Mouse (Mus musculus) embryonic facial prominence, embryonic 14.5 days (tissue): ENCODE measurements at regions not wholly inside any gene's neighbourhood (a gene's known extent, or its start where the extent isn't known, plus 50 kb on each side); places are given as distances from the start of the nearest gene placed in this dataset.

Experiments
- ATAC-seq: fragments of 200-750 bp; cut with Nextera tagmentation; 2 replicates; pipeline ENCODE4 v1.8.0; 2017; ENCODE audit warnings: low read depth, moderate number of reproducible peaks, moderate TSS enrichment
- DNase-seq: peaks from one replicate; pipeline ENCODE4 v3.0.0-alpha.2; 2015; ENCODE audit warnings: low spot score
- H3K27ac ChIP-seq: fragments of 300-500 bp; sonication (generic); replicated peaks from 2 replicates; pipeline ENCODE4 v1.5.1; 2014; ENCODE audit warnings: low read depth, mild to moderate bottlenecking, low read length, moderate library complexity
- H3K27me3 ChIP-seq: fragments of 300-500 bp; sonication (generic); replicated peaks from 2 replicates; pipeline ENCODE4 v1.6.1; 2014; ENCODE audit warnings: low read length; ENCODE audit not compliant: control insufficient read depth, insufficient read depth
- H3K36me3 ChIP-seq: fragments of 300-500 bp; sonication (generic); 2 replicates; pipeline ENCODE4 v1.6.1; 2014; ENCODE audit warnings: low read length, mixed read lengths; ENCODE audit not compliant: control insufficient read depth, insufficient read depth
- H3K4me1 ChIP-seq: fragments of 300-500 bp; sonication (generic); 2 replicates; pipeline ENCODE4 v1.6.1; 2014; ENCODE audit warnings: antibody characterized with exemption, low read length; ENCODE audit not compliant: control insufficient read depth, insufficient read depth
- H3K4me2 ChIP-seq: fragments of 300-500 bp; sonication (generic); 2 replicates; pipeline ENCODE4 v1.6.1; 2014; ENCODE audit warnings: low read depth, mild to moderate bottlenecking, low read length, moderate library complexity, mixed read lengths
- H3K4me3 ChIP-seq: fragments of 300-500 bp; sonication (generic); 2 replicates; pipeline ENCODE4 v1.5.1; 2014; ENCODE audit warnings: low read depth, mild to moderate bottlenecking, low read length
- H3K9ac ChIP-seq: fragments of 300-500 bp; sonication (generic); 2 replicates; pipeline ENCODE4 v1.6.1; 2014; ENCODE audit warnings: low read depth, mild to moderate bottlenecking, low read length, moderate library complexity, mixed read lengths
- H3K9me3 ChIP-seq: fragments of 300-500 bp; sonication (generic); 2 replicates; pipeline ENCODE4 v1.6.1; 2016; ENCODE audit warnings: low read length; ENCODE audit not compliant: control insufficient read depth
- WGBS: fragments of 180-500 bp; shearing (Covaris S2); extraction: QIAGEN DNeasy Blood & Tissue Kit; methylation state at CpG from one replicate; pipeline ENCODE4 v1.1.7; 2014; 5-methylcytosine and 5-hydroxymethylcytosine counted together

DNA sequence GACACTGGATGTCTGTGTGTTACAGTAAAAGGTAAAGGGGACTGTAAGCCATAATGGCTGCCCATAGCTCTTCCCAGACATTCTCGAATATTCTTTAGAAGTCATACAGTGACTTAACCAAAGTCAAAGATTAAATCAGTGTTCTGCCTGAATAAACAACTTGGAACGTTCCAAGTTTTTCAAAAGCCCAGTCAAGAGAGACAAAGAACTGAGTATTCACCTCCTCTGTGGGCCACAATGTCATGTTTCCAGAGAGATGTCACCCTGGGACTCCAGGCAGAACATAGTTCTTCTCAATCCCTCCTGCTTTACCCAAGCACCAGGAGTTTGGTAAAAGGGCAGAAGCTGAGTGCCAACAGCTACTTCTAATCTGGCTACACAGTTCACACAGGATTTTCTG, 58.2 kb upstream of the Nt5e start:
- ATAC-seq (no peak), DNase-seq (no peak)
- H3K4me1 ChIP-seq: no peaks in the 10 kb centered on the region
- no peaks in the 10 kb centered on the region for H3K27me3 ChIP-seq
- H3K27ac ChIP-seq: no peak overlapping the region
- H3K9me3 ChIP-seq: no peaks in the 10 kb centered on the region
- H3K4me2 ChIP-seq: no peak overlapping the region
- no peaks in the 10 kb centered on the region for H3K36me3 ChIP-seq
- H3K4me3 ChIP-seq: no peak overlapping the region
- H3K9ac ChIP-seq: no peak overlapping the region
- 72% methylated on average over 2 of the region's 2 CpGs for WGBS

DNA sequence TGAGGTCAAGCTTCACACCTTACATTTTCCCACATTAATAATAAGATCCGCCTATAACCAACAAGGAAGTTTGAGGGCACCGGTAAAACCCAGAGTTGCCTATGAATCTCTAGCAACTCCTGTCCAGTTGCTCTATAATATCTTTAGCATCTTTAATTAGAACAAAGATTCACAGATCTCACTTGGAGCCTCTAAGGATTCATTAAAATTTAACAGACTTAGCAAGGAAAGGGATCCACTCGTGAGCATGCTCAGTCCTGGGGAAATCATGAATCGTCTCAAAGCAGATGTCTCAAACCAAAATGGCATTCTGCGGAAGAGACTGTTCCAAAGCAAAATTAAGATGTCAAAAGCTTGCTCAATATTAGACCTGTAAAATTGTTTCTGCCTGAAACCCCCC, 57.8 kb upstream of the Nt5e start:
- no peaks in the 10 kb centered on the region for H3K9me3 ChIP-seq
- DNase-seq: no peak
- H3K4me1 ChIP-seq: no peaks in the 10 kb centered on the region
- H3K9ac ChIP-seq: no peak overlapping the region
- no peaks in the 10 kb centered on the region for H3K36me3 ChIP-seq
- 91% methylated on average over 5 of the region's 5 CpGs for WGBS
- no peak overlapping the region for H3K4me2 ChIP-seq
- H3K27me3 ChIP-seq: no peaks in the 10 kb centered on the region
- no peak overlapping the region for H3K4me3 ChIP-seq
- no peak for ATAC-seq
- H3K27ac ChIP-seq: no peak overlapping the region

- Histone ChIP-seq H3K27ac (no peak overlapping the region), H3K9ac (no peak overlapping the region), H3K4me3 (no peak overlapping the region), H3K4me2 (no peak overlapping the region), H3K4me1 (no peaks in the 10 kb centered on the region), H3K27me3 (no peaks in the 10 kb centered on the region), H3K36me3 (no peaks in the 10 kb centered on the region), H3K9me3 (no peaks in the 10 kb centered on the region)
- no peak for ATAC-seq
- 87% methylated on average over 1 of the region's 1 CpGs for WGBS
- no peak for DNase-seq
Observed at GRCm38 (mm10) chr9:88270836-88271235, 56.2 kb upstream of the Nt5e start.

- DNase-seq (no peak), ATAC-seq (no peak)
- Histone ChIP-seq H3K9me3 (no peaks in the 10 kb centered on the region), H3K4me2 (no peak overlapping the region), H3K36me3 (no peaks in the 10 kb centered on the region), H3K4me3 (no peak overlapping the region), H3K4me1 (no peaks in the 10 kb centered on the region), H3K9ac (no peak overlapping the region), H3K27me3 (no peaks in the 10 kb centered on the region), H3K27ac (no peak overlapping the region)
- 76% methylated on average over 4 of the region's 4 CpGs for WGBS
Observed at GRCm38 (mm10) chr9:88273304-88273703, 53.7 kb upstream of the Nt5e start.

- H3K9me3 ChIP-seq: no peaks in the 10 kb centered on the region
- no peak overlapping the region for H3K4me3 ChIP-seq
- H3K4me1 ChIP-seq: no peaks in the 10 kb centered on the region
- ATAC-seq: 0 out of 2 replicates have a peak, but pooled peaks have one; percentile 41
- H3K27me3 ChIP-seq: no peaks in the 10 kb centered on the region
- H3K9ac ChIP-seq: no peak overlapping the region
- H3K4me2 ChIP-seq: no peak overlapping the region
- H3K36me3 ChIP-seq: no peaks in the 10 kb centered on the region
- no peak overlapping the region for H3K27ac ChIP-seq
- peak; percentile 69 for DNase-seq
Observed at GRCm38 (mm10) chr9:88274040-88274439, 53.0 kb upstream of the Nt5e start.

GRCm38 (mm10) chr9:88274681-88275336, 52.2 kb upstream of the Nt5e start:
- Histone ChIP-seq H3K4me2 (no peak overlapping the region), H3K9me3 (no peaks in the 10 kb centered on the region), H3K36me3 (no peaks in the 10 kb centered on the region), H3K27me3 (no peaks in the 10 kb centered on the region), H3K27ac (no peak overlapping the region), H3K9ac (no peak overlapping the region), H3K4me1 (no peaks in the 10 kb centered on the region), H3K4me3 (no peak overlapping the region)
- DNase-seq (no peak), ATAC-seq (no peak)
- 81% methylated on average over 3 of the region's 3 CpGs for WGBS

- Histone ChIP-seq H3K9me3 (no peaks in the 10 kb centered on the region), H3K4me2 (no peak overlapping the region), H3K27me3 (no peaks in the 10 kb centered on the region), H3K9ac (no peak overlapping the region), H3K4me3 (no peak overlapping the region), H3K36me3 (no peaks in the 10 kb centered on the region), H3K27ac (no peak overlapping the region), H3K4me1 (no peaks in the 10 kb centered on the region)
- 78% methylated on average over 3 of the region's 3 CpGs for WGBS
- DNase-seq (no peak), ATAC-seq (no peak)
Observed at GRCm38 (mm10) chr9:88276023-88276568, 50.9 kb upstream of the Nt5e start.

- no peaks in the 10 kb centered on the region for H3K9me3 ChIP-seq
- ATAC-seq: no peak
- DNase-seq: no peak
- H3K4me1 ChIP-seq: no peaks in the 10 kb centered on the region
- WGBS: 88% methylated on average over 6 of the region's 6 CpGs
- H3K4me2 ChIP-seq: no peak overlapping the region
- no peak overlapping the region for H3K9ac ChIP-seq
- H3K36me3 ChIP-seq: no peaks in the 10 kb centered on the region
- no peaks in the 10 kb centered on the region for H3K27me3 ChIP-seq
- no peak overlapping the region for H3K27ac ChIP-seq
- H3K4me3 ChIP-seq: no peak overlapping the region
Observed at GRCm38 (mm10) chr9:88277031-88277430, 50.0 kb upstream of the Nt5e start.
